Mouse (Mus musculus) telencephalon, adult 2 months (tissue): ENCODE data around the gene Gmds.
A peak's percentile ranks its signal among the peaks of the same experiment; 100 is the strongest.

Experiments used
- DNase-seq: peaks from one replicate; pipeline ENCODE4 v3.0.0-alpha.2; 2011; ENCODE audit warnings: low read depth, low spot score

Gene Gmds

DNA sequence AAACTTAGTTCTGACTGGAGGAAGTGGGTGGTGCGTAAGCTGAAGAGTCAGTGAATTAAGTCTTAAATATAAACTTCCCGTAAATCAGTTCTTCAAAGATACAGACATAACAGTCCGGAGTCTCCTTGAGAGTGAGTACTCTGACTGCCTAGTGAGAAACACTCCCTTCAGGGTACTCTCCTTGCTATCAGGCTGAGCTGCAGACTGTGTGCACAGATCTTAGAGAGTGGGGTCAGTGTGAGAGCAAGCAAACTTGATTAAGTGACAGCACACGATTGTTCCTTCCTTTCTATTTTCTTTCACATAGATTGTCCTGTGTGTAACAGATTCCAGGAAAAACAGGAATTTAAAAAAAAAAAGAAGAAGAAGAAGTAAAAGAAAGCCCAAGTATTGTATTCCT lies 382.4 kb downstream of the Gmds start:
- no peak for DNase-seq

DNA sequence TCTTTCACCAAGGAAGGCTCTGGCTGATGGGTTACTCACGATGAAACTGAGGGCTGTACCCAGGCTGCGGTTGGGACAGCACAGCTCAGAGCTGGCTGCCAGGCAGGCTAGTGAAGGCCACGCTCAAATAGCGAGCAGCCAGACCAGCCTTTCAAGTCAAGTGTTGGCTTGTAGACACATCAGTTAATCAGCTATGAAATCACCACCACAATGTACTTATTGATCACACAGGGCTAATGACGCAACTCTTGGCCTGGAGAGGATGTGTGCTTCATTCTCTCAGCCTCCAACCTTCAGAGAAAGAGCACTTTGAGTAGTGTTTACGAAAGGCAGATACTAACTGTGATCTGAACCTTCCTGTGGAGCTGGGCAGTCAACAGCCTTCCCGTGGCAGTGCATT lies 383.4 kb downstream of the Gmds start:
- DNase-seq = no peak

DNA sequence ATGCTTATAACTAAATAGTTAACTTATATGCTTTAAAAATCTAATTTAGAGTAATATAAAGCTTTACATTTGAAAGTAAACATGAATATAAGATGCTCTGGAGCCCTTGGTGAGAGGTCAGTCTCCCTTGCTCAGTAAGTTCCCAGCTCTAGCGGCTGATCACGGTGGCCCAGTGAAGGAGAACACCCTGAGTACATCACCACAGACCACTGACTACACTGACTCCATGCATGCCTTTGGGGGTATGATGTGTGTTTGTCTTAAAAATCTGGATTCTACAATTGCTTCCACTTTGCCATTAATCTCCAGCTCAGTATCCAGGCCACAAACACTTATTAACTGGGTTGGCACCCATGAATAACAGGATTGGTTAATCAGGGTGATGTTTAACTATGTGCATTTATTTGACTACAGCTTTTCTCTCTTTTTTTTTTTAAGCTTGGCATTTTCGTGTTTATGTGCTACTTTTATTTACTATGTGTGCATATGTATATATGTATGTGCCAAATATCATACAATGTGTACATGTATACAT lies 393.8 kb downstream of the Gmds start:
- DNase-seq = no peak

DNA sequence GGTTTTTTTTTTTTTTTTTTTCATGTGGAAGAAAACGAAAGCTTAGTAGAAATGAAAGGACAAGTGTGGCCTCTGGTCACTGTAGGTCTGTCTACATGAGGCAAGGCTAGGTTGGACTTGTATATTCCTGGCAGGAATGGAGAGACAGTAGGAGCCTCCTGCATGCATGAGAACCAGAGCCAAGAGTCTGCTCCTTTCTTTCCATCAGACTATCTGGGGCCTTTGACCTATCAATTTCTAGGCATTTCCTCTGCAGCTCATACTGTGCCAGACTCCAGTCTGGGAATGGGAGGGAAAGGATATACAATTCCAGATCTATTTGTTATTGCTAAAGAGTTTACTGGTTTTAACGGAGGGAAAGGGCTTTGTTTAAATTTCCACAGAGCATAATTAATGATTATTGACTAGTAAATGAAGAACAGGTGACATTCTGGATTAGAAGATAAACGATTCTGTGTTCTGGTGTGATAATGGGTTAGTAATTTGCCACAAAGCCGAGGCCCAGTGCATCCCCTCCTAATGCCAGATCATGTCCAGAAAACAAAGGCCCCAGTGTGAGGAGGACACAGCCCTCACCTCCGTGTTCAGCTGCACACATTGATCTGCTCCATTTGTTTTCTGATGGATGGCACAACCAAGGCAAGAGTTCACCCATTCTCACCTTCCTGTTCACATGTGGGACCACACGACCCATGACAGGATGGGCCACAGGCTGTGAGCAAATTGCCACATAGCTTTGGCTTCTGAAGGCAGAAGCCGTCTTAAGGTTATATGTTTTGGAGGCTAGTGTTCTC lies 394.9 kb downstream of the Gmds start:
- no peak for DNase-seq

DNA sequence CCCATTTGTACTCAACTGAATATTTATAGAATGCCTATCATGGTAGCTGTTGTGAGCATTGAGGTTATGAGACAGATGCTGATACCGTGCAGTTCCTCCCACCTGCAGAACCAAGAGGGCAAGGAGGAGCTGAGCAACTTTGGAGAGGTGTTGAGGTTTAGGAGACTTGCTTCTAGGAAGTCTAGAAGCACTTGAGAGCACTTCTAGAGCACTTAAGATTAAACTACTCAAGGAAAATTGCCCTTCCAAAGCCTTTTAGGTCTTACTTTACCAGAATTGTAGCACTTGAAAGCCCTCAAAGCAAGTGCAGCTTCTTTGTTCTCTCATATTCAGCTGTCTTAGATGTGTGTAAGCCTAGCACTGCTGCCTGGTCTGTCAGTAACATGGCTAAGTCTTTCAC lies 409.2 kb downstream of the Gmds start:
- no peak for DNase-seq

DNA sequence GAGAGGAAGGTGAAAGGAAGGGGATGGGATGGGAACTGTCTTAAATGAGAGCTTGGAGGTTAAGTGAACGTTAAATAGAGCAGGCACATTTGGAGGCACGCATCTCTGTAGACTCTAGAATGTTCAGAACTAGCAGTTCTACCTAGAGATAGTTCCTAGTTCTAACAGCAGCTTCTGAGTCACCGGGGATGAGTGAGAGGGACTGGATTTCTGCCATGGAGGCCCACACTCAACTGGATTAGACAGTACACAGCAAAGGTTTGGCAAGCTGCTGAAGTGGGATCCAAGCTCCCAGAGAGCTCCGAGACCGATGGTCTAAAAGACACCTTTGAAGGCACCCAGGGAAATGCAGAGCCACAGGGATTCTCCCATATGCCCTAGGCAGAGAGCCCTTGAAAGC lies 411.9 kb downstream of the Gmds start:
- peak; percentile 62 for DNase-seq

DNA sequence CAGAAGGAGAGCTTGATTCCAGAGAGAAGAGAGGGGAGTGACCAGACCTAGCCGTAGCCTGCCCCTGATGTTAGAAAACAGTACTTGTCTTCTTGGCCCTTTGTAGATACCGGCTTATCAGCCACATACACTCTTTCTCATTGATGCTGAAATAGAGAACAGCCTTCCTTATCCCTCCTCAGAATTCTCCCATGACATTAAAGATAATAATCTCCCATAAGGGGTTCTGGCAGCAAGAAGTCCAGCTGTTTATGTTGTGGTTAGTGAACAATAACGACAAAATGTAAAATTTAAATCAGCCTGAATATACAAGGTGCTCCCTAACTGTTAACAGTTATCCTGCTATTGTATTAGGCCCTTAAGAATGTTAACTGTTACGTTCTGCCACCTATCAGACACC lies 414.0 kb downstream of the Gmds start:
- no peak for DNase-seq

DNA sequence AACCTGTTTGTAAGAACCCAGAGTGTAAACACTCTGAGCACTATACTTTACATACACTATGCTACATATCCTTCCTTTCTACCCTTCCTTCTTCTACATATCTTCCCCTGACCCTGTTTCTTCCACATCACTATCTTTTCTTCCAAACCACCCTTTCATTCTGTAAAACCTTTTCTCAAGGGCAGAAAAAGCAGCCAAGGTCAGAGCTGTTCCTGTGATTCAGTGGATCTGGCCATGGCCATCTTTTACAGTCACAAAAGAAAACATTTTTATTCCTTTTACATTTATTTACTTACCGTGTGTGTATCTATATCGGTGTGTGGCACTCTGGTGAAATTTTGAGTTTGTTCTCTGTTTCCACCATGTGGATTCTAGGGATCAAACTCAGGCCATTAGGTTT lies 418.8 kb downstream of the Gmds start:
- DNase-seq = no peak

DNA sequence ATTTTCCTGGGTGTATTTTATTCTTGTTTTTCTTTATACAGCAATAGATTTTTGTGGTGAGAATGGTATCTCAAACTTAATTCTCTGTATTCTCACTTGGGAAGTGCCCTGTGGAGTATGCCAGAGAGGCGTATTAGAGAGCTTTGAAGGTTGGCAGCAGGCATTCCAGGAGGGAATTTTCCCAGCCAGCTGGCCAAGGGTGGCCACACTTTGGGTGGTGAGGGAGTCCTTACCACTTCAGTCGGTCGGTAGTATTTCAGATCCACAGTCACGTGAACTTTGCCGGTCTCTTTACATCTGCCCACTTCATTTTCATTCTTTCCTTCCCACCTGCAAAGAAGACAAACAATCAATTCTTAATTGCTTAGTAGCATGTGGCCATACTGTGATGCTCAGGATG lies 421.2 kb downstream of the Gmds start:
- no peak for DNase-seq

DNA sequence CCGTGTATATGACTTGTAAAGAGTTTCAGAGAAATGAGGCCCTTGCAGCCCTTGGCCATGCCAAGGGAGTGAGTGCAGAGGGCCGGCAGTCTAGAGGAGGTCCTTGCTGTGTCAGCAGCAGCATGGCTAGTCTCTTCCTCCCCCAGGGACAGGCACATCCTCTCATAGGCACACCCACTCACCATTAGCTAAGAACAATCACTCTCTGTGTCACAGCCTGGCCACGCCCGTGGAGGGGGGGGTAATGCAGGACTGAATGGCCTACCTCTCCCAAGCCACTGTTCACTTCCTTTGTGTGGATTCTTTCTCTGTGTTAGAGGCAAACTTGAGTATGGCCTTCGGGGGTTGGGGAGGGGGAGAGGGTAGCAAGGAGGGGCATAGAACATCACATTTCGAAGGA lies 422.8 kb downstream of the Gmds start:
- DNase-seq = no peak

DNA sequence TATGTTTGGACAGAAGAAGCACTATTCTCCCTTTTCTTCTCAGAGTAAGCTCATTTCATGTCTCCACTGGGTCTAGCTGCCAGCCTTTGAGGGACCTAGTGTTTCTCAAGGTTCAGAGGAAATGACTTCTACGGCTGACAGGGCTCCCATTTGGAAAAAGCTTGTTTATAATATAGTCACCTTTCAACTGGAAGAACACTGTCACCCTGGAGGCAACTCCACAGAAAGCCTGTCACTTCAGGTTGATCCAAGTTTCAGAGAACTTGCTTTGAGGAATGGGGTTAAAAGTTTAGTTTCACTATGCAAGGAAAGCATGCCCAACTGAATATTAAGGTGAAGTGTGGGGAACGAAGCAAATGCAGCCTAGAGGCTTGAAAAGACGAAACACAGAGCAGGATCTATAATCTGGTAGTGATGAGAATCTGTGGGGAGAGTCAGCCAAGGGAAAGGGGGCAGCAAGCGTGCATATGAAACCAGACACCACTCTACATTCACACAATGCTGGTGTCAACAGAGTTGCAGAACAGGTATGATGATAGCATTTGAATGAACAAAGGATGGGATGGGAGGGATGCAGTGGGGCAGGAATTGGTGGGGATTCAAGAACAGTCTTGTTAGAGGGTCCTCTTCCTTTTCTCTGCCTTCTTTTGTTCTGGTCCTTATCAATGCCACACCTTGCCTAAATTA lies 423.5 kb downstream of the Gmds start:
- DNase-seq = no peak

DNA sequence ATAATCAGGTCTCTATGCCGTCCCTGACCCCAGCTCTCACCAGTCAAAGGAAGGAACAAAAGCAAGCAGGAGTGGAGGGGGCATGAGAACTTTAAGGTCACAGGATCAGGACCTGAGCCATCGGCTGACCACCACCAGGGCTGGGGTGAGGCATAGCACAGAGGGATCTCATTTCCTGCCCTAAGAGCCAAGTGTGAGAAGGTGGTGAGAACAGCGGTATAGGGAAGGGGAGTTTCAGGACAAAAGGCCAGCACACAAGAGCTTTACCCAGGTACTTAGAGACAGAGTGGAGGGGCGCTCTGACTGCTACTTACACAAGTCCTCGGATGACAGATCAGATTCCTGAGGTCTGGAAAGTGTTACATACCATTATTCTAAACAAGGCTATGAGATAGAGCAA lies 426.6 kb downstream of the Gmds start:
- DNase-seq = no peak

DNA sequence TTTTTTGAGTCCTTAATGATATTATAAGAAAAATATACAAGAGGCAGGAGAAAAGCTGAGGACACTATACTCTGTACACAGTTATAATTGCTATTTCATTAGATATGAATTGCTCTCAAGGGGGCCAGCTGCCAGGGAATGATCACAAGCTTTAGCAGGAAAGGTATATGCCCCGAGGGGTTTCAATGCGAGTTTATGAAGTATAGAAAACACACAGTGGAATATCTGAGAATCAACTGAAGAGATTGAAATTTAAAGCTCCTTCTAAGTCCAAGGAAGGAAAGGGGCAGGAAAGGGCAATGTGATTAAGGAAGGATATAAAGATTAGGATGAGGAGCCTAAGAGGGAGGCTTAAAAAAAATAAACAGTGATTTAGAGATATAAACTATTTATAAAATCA lies 427.2 kb downstream of the Gmds start:
- no peak for DNase-seq

DNA sequence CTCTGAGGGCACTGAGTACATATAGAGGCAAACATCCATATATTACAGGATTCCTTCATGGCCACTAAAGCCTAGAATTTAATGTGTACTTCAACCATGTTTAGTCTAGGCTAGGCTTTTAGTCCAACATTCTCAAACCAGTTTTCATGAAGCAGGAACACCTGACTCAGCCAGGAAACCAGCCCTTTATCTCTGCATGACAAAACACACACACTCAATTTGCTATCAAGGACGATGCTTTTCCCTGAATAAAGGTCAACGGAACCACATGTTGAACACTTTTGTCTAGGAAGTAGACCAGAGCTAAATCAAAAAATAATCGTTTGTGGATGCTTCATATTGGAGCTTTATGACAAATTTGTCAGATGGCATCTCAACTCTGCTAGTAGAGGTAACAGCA lies 429.5 kb downstream of the Gmds start:
- no peak for DNase-seq

DNA sequence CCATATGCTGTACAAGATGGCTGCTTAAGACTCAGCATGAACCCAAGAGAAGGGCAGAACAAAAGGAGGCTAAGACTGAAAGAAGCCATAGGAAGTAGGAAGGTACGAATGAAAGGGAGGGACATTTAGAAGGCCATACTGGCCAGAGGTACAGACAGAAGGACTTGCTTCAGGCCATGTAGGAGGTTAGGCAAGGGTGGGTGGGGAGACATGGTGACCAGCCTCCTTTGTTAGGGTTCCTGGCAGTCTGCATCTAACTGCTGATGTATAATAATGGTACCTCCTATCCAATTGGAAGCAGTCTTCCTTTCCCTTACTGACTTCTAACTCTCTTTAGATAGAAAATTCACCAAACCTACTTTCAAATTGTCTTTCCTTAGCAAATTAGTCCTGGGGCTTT lies 432.0 kb downstream of the Gmds start:
- no peak for DNase-seq

DNA sequence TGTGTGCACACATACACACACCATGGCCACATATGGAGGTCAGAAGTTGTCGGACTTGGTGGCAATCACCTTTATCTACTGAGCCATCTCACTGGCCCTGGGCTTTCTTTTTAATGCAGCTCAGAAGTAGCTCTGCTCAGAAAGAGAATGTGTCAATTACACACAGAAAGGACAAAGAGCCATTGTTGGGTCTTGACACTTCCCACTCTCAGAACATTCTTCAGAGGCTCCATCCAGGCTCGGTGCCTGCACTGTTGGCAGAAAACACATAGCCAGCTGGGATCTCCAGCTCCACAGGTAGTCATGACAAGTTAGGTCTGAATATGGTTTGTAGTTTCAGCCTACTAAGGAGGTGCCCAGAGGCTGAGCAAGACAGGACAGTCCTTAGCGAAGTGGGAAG lies 438.3 kb downstream of the Gmds start:
- no peak for DNase-seq

DNA sequence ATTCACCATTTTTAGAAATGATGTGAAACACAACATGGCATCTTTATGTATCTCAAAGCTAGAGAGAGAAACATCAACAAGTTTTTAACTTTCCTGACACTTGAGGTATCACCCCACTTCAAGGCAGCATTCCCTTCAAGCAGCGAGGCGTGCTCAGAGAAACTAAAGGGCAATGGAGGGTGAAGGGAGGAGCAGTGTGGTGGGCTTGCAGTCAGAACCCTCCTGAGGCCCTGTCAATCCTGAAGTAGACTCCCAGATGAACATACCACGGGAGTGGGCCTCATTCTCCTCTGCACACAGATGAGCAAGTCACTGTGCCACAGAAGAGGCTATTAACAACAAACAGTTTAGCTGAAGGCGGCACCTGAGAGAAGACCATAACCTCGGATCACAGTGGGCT lies 439.1 kb downstream of the Gmds start:
- no peak for DNase-seq

DNA sequence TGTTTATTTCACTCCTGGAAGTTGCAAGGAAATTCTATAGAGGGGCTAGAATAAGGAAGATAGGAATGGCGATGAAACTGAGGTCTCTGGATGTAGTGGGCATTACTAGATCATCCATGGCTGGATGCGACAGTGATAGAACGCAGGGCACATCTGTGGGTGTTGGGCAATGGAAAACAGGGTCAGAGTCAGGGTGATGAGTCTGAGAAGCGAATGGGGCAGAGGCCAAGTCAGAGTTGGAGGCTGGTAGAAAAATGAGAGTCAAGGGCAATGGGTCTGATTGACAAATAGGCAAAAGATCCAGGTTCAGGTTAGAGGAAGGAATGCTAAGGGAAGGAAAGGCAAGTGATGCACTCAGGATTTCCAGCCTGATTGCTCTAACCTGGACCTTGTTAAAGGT lies 441.0 kb downstream of the Gmds start:
- no peak for DNase-seq

DNA sequence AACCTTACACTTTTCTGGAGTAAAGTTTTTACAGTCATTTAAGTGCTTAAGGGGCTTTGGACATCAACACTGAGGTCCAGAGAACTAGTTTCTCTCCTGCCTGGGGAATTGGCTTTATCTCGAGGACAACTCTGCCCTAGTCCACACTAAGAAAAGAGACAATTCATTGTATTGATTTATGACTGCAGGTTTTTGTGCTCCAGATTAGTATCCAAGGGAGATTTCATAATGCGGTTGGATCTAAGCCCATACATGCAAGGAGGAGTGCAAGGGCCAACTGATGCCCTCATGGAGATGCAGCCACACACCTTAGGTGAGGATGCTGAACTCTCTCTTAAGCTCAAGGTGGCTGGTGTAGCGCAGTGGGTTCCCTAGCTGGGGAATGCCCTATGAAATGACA lies 444.0 kb downstream of the Gmds start:
- no peak for DNase-seq

DNA sequence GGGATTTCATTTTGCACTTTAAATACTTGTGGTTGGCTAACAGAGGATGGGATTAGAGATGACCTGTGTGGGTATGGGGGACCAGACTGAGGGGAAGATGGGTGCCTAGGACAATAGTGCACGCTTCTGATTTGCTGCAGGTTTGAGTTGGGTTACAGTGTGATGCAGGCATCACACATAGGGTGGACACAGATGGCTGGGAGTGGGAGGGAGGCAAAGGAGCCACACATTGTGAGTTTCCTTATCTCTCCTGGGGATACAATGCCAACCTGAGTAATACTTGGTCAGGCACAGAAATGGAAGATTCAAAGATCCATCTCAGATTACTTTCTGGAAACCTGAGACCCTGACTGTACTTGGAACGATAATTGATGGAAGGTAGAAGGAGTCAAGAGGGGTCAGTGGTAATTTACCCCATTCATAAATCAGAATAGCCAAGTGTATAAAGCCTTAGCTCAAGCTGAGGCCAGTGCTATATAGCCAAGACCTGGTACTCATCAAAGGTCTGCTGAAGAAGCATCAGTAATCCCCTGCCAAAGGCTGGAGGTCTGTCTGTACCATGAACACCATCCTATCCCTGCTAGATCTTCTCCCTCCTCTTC lies 445.5 kb downstream of the Gmds start:
- DNase-seq = no peak

DNA sequence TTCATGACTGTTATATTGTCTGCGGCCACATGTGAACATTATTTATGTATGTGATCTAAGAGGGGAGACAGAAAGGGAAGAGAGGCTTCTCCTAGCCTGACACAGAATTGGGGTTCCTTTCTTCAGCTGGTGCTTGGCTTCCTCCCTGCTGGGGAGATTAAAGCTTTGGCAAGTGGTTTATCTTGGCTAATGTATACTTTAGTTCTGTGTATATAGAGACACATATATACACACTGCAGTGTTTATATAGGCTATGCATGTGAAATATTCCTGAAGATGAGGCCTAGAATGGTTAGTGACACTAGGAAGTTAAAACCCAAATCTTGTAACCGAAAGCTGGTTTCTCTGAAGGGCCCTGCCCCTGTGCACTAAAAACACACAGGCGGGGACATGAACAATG lies 450.0 kb downstream of the Gmds start:
- no peak for DNase-seq

DNA sequence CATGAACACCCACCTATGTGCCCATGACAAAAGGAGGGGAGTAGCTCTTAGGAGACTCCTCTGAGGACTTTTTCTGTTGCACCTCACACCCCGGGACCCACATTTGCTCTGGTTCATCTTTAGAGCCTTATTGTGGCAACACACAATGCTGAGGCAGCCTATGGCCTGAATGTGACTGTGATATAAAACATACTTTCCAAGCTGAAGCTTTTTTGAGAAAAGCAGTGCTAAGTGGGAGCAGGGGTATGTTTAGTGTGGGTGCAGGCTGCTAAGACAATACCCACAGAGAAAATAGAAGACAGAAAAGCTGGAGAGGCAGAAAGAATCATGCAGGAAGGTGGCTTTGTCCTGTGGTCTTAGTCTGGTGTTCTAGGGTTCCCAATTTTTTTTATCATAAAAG lies 452.8 kb downstream of the Gmds start:
- DNase-seq = peak; percentile 39
